Mouse (Mus musculus) olfactory bulb, adult 2 months (tissue): ENCODE data around the gene Olfr1176. TPM values are rescaled to one million over a fixed set of nuclear protein-coding genes. Genes with fewer than 3 reads are reported as not detected.

Source experiments
- H3K27ac ChIP-seq: fragments of 200-500 bp; 2 replicates; pipeline ENCODE4 v1.5.1; 2012; ENCODE audit warnings: low read depth, low read length; ENCODE audit not compliant: insufficient read depth
- H3K4me1 ChIP-seq: fragments of 200-500 bp; 2 replicates; pipeline ENCODE4 v1.6.1; 2012; ENCODE audit warnings: low read length; ENCODE audit not compliant: control insufficient read depth, insufficient read depth
- H3K4me3 ChIP-seq: fragments of 200-500 bp; 2 replicates; pipeline ENCODE4 v1.5.1; 2012; ENCODE audit warnings: mild to moderate bottlenecking, low read depth, low read length, moderate library complexity; ENCODE audit not compliant: insufficient read depth
- CTCF ChIP-seq: fragments of 200-500 bp; IDR thresholded peaks from 2 replicates; pipeline ENCODE4 v1.5.1; 2012; ENCODE audit warnings: low read depth, mild to moderate bottlenecking, low read length, moderate library complexity; ENCODE audit not compliant: insufficient read depth
- POLR2A ChIP-seq: fragments of 200-500 bp; IDR thresholded peaks from 2 replicates; pipeline ENCODE4 v1.6.1; 2012; ENCODE audit warnings: mild to moderate bottlenecking, low read depth, low read length, moderate library complexity; ENCODE audit not compliant: insufficient read depth
- WGBS: fragments of 180-500 bp; shearing (Covaris S2); methylation state at CpG from one replicate; pipeline ENCODE4 v1.1.7; 2018; 5-methylcytosine and 5-hydroxymethylcytosine counted together
- polyA plus RNA-seq: library from polyadenylated mRNA; stranded (reverse); fragments of >200 nt; gene quantifications from 2 replicates; pipeline ENCODE4 v1.2.4, GENCODE M21; 2012; ENCODE audit warnings: low replicate concordance; ENCODE audit not compliant: missing spikeins, insufficient read depth, insufficient read length

The Olfr1176 gene
- not detected in 2 replicates for polyA plus RNA-seq

DNA sequence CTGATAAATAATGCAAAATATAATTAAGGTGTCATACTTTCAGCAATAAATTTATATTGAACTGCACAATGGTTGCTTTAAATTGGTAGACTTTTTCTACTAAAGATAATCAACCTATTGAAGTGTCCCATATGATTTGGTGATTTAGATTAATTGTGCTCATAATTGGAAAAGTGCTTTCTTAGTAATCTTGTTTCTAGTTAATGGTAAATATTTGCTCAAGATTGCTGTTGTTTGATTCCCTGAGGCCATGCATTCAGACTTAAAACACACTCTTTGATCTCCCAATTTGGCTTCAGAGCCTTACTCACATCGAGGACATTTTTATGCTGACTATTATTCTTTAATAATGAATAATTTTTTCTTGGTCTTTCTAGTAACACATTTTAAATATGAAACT, at the start of gene Olfr1176:
Gene Olfr1176 (plus strand): TSS at position 301 of the 400 bp plus-strand sequence.
- H3K4me1 ChIP-seq: no peaks in the 10 kb centered on the region
- TF ChIP-seq CTCF: no peak
- no peak for TF ChIP-seq POLR2A
- 81% methylated on average over 1 of the region's 1 CpGs for WGBS

DNA sequence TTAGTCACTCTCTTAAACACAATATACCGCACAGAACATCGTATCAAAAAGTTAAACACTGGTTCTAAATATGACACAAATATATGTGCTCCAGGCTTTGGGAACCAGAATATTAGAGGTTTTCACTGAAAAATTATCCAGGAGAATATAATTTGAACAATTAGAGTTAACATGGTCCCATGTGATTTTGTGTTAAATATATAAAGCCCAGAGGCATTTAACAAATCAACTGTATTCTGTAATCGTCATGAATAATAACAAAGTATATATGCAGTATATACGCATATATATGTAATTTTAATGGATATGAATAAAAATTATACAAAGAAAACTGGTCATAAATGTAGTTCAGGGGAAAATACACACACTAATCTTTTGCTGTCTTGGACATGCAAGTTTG, 21.5 kb upstream of the Olfr1176 start, which contains the start of gene Olfr1174-ps:
Gene Olfr1174-ps (minus strand): TSS at position 101 of the 400 bp plus-strand sequence.
- TF ChIP-seq CTCF (no peak), POLR2A (no peak)
- Histone ChIP-seq H3K27ac (no peak within 1 kb of the TSS), H3K4me3 (no peak within 1 kb of the TSS), H3K4me1 (no peaks in the 10 kb centered on the region)
- 84% methylated on average over 4 of the region's 4 CpGs for WGBS

More for the DNA sequence above, at the start of gene Olfr1176:
- Histone ChIP-seq H3K27ac (no peak within 1 kb of the TSS), H3K4me3 (no peak within 1 kb of the TSS)

DNA sequence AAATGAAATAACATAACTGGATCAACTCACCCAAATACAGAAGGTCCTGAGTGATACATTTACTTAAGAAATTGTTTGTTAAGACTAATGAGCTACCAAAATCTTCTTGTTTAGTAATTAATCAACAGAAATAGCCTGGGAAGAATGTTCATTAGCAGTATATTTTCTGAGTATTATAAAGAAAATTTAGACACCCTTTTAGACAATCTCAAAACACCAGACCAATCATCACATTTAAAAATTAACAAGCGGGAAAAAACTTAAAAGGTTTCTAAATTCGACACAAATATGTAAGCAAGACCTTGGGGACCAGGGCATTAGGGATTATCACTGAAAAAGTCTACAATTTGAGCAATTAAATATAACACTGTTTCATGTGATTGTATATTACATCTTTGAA, 9.4 kb upstream of the Olfr1176 start, which contains the start of gene Olfr1175-ps:
Gene Olfr1175-ps (minus strand): TSS at position 101 of the 400 bp plus-strand sequence.
- H3K27ac ChIP-seq: no peak within 1 kb of the TSS
- no peaks in the 10 kb centered on the region for H3K4me1 ChIP-seq
- TF ChIP-seq POLR2A (no peak), CTCF (no peak)
- WGBS: 89% methylated on average over 2 of the region's 2 CpGs
- H3K4me3 ChIP-seq: no peak within 1 kb of the TSS

DNA sequence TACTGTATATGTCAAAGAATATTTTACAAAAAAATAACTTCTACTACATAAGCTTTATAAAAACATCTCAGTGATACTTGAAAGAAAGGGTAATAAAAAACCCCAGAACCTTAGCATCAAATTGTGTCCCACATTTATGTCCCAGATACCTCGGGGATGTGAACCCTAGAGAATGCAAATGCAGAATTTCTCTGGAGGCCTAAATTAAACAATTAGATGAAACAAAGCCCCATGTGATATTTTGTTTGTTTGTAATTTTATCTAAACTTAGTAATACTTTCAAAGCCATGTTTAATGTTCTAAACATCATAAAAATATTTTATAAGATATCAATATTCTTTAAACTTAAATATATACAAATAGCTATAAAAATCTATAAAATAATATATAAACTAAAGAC, 9.9 kb downstream of the Olfr1176 start, which contains the start of gene Olfr1177-ps:
Gene Olfr1177-ps (minus strand): TSS at position 101 of the 400 bp plus-strand sequence.
- no peak within 1 kb of the TSS for H3K27ac ChIP-seq
- H3K4me3 ChIP-seq: no peak within 1 kb of the TSS
- TF ChIP-seq POLR2A (no peak), CTCF (no peak)
- 68% methylated on average over 1 of the region's 1 CpGs for WGBS
- H3K4me1 ChIP-seq: no peaks in the 10 kb centered on the region

DNA sequence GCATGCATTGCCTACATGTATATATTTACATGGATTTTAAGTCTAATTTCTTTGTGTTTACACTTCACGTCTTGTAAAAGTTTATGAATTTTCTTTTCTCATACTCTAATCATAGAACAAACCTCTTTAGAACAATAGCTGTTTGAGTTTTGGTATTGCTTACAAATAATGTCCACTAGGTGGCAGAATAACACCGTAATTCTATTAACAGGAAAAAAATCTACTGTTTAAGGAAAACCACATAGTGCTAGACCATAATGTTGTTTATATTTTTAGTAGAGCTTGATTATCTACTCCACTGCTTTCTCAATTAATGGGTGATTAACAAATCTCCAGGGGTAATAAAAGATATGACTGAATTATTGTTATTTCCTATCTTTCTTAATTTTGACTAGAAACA, 19.8 kb downstream of the Olfr1176 start:
- no peaks in the 10 kb centered on the region for H3K4me1 ChIP-seq
- no peak overlapping the region for H3K27ac ChIP-seq
- TF ChIP-seq POLR2A: no peak
- no peak for TF ChIP-seq CTCF
- 2% methylated on average over 2 of the region's 2 CpGs for WGBS
- H3K4me3 ChIP-seq: no peak overlapping the region

DNA sequence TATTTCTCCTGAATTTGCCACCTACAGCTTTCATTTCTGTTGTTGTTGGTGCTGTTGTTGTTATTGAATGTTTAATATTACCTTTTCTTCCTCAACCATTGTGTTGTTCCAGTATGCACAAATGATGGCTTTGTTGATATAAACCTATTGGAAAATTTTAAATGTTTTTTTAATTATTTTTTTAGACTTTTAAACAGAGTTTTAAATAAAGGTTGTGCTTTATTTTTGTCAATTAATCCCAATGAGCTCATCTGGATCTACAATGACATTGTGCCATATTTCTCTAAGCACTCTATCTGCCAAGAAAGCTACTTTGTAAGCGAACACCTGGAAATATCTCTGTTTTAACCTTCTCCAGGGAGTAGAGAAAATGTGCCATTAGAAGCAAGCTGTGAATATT, 50.2 kb downstream of the Olfr1176 start, which contains the start of gene Olfr1178:
Gene Olfr1178 (plus strand): TSS at position 301 of the 400 bp plus-strand sequence.
- TF ChIP-seq CTCF (no peak), POLR2A (no peak)
- no peak within 1 kb of the TSS for H3K27ac ChIP-seq
- H3K4me3 ChIP-seq: no peak within 1 kb of the TSS
- no peaks in the 10 kb centered on the region for H3K4me1 ChIP-seq
- 93% methylated on average over 1 of the region's 1 CpGs for whole genome bisulfite sequencing

Other genes starting within 250 kb of the Olfr1176 start
- gene Olfr1164, start 242.8 kb upstream of the Olfr1176 start, polyA plus RNA-seq: not detected in 2 replicates
- not detected in 2 replicates for gene Olfr1166, start 208.4 kb upstream of the Olfr1176 start, polyA plus RNA-seq
- not detected in 2 replicates for gene Olfr1167, start 181.5 kb upstream of the Olfr1176 start, polyA plus RNA-seq
- gene Olfr1168, start 154.8 kb upstream of the Olfr1176 start, polyA plus RNA-seq: not detected in 2 replicates
- not detected in 2 replicates for gene Olfr1170, start 108.4 kb upstream of the Olfr1176 start, polyA plus RNA-seq
- not detected in 2 replicates for gene Olfr1173, start 56.8 kb upstream of the Olfr1176 start, polyA plus RNA-seq
- not detected in 2 replicates for gene Olfr1174-ps, start 21.6 kb upstream of the Olfr1176 start, polyA plus RNA-seq
- not detected in 2 replicates for gene Olfr1175-ps, start 9.5 kb upstream of the Olfr1176 start, polyA plus RNA-seq
- gene Olfr1177-ps, start 9.8 kb downstream of the Olfr1176 start, polyA plus RNA-seq: not detected in 2 replicates
- gene Olfr1178, start 50.3 kb downstream of the Olfr1176 start, polyA plus RNA-seq: not detected in 2 replicates
- not detected in 2 replicates for gene Olfr1179, start 69.7 kb downstream of the Olfr1176 start, polyA plus RNA-seq
- gene Olfr1180, start 82.4 kb downstream of the Olfr1176 start, polyA plus RNA-seq: not detected in 2 replicates
- gene Olfr1181, start 89.5 kb downstream of the Olfr1176 start, polyA plus RNA-seq: not detected in 2 replicates
- gene Gm13757, start 112.4 kb downstream of the Olfr1176 start, polyA plus RNA-seq: not detected in 2 replicates
- gene Olfr1183, start 118.1 kb downstream of the Olfr1176 start, polyA plus RNA-seq: not detected in 2 replicates
- gene Olfr1184, start 146.9 kb downstream of the Olfr1176 start, polyA plus RNA-seq: not detected in 2 replicates
- gene Olfr1185-ps1, start 156.6 kb downstream of the Olfr1176 start, polyA plus RNA-seq: not detected in 2 replicates
- not detected in 2 replicates for gene Olfr1186, start 181.8 kb downstream of the Olfr1176 start, polyA plus RNA-seq
- not detected in 2 replicates for gene Olfr1188, start 220.2 kb downstream of the Olfr1176 start, polyA plus RNA-seq
- gene Olfr1189, start 249.7 kb downstream of the Olfr1176 start, polyA plus RNA-seq: not detected in 2 replicates